Mouse (Mus musculus): ENCODE measurements around the gene Ptx4.
A peak's percentile ranks its signal among the peaks of the same experiment; 100 is the strongest.
"Not testable (repeated sequence)": the region's sequence is repeated elsewhere in the genome, so short reads cannot be mapped to it uniquely, and the experiment has no call there.

Ptx4 gene

DNA sequence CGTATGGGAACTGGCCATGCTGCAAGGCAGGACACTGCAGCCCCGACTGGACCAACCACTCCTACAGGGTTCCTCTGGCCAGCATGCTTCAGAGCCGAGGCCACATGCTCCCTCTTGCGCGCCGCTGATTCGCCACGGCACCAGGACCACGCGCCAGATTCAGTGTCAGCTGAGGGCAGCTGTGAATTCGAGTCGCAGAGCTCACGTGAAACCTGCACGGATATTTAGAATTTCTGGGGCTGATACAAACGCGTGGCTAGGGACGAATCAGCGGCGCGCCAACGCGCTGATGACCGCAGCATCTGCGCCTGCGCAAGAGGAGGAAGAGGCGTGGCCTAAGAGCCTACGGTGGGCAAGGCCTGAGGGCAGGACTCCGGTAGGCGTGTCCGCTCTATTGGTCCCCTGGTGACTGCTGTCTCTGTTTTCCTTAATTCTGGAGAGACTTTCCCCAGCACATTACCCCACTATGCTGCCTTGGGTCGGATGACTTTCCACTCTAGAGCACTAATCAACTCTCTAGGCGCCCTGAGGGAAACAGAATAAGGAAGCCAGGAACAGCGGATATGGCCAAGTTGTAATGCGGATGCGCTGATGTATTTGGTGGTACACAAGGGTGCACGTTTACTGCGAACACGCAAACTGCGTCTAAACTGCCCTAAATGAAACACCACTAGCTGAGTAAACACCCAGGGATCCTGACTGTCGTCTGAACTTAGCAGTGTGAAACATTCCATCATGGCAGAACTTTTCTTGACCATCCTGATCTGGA is 4.7 kb upstream of the Ptx4 start, which contains the start of gene Telo2:
TSS of gene Telo2 (minus strand) at position 304 of the 769 bp plus-strand sequence.
- peak; percentile 96 to 97 for DNase-seq

DNA sequence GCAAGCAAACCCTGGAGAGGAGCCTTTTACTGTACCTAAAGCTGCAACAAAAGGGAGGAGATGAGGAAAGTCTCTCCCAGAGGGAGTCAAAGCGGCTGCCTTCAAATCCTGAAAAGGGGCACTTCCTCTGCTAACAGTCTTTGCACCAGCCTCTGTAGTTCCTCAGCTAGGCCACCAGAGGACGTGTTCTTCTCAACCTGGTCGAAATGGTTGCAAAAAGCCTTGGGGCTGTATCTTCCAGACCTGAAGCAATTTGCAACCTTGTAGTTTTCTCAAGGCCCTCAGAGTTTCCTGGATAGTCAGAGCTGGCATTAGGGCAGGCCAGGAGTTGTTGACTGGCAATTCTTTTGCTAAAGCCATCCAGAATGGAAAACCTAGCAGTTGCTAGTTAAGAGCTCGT is 3.3 kb upstream of the Ptx4 start:
- DNase-seq: peak; percentile 24 to 46

DNA sequence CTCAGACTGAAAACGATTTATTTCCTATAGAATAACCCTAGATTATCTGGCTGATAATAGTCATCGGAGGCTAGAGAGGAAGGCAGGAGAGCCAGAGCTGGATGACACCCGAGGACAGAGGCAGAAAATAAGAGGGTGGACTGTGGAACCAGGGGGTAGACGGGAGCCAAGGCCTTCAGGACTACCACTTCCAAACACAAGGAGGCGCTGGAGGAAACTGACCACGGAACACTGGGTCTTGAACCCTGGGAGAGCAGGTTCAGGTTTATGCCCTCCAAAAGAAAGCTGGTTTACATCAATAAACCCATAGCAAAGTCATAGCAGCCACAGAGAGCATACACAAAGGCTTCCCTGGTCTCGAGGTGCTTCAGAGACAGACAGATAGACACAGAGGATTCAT is 3.4 kb downstream of the Ptx4 start:
- no peak for DNase-seq

DNA sequence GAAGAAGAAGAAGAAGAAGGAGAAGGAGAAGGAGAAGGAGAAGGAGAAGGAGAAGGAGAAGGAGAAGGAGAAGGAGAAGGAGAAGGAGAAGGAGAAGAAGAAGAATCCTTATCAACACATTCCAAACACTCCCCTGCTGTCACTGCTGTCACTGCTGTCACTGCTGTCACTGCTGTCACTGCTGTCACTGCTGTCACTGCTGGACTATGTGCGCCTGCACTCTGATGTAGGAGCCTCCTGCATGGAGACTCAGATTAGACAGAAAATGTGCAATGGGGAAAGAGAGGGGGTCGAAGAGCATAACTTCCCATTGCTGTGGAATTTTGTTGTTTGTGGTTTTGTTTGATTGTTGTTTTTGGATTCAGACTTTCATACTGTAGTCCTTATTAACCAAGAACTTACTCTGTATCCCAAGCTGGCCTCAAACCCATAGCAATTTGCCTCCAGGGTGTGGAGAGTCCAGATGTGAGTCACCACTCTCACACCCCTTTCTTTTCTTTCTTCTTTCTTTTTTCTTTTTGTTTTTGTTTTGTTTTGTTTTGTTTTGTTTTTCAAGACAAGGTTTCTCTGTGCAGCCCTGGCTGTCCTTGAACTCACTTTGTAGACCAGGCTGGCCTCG is 5.0 kb downstream of the Ptx4 start:
- not testable (repeated sequence) for DNase-seq

DNA sequence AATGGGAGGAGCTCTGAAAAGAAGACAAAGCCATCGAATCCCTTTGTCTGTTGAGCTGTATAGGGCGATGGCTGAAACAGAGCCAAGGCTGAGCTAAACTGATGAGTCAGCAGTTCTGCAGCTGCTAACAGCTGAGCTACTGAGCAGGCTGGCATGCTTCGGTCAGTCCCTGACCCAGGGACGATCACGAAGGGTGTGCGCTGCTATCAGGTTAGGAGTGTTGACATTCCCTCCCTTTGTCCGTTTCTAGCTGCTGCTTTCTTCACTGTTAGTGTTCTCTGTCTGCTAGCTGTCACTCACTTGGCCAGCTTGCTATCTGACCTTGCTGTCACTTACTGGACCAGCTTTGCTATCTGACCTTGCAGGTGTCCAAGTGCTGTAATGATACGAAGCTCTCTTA is 6.5 kb downstream of the Ptx4 start:
- no peak for DNase-seq

DNA sequence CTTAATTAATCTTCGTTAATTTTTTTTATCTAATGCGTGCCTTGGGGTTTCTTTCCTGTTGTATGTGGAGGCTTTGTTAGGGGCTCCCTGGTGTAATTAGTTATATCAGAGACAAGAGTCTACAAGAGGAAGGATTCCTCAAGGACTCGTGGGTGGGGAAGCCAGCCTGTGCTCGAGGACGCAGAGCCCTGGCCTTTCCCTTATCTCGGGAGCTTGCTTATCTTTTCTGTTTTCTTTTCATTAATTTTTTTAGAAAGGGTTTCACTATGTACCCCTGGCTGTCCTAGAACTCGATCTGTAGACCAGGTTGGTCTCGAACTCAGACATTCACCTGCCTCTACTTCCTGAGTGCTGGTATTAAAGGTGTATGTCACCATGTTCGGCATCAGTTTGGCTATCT is 7.1 kb downstream of the Ptx4 start:
- no peak for DNase-seq

GRCm38 (mm10) chr17:25130060-25130459 is 9.5 kb downstream of the Ptx4 start:
- no peak for DNase-seq

GRCm38 (mm10) chr17:25133275-25133698 is 12.7 kb downstream of the Ptx4 start, which contains the start of gene Clcn7:
Clcn7 (plus strand) TSS chr17:25133391.
- DNase-seq: peak; percentile 96 to 97

GRCm38 (mm10) chr17:25135622-25136021 is 15.1 kb downstream of the Ptx4 start:
- no peak for DNase-seq

DNA sequence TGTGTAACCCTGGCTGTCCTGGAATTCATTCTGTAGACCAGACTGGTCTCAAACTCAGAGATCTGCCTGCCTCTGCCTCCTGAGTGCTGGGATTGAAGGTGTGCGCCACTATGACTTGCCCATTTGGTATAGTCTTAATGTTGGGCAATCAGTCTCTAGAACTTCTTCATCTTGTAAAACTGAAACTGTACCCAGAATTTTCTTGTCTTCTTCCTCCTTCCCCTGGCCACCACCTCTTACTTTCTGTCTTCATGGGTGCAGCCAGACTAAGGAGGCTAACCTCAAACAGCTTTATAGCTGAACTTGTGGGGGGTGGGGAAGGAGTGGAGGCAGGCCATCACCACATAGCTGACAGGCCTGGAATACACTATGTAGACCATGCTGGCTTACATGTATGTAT is 18.2 kb downstream of the Ptx4 start:
- no peak for DNase-seq

GRCm38 (mm10) chr17:25139960-25140359 is 19.4 kb downstream of the Ptx4 start:
- peak; percentile 11 to 19 for DNase-seq

DNA sequence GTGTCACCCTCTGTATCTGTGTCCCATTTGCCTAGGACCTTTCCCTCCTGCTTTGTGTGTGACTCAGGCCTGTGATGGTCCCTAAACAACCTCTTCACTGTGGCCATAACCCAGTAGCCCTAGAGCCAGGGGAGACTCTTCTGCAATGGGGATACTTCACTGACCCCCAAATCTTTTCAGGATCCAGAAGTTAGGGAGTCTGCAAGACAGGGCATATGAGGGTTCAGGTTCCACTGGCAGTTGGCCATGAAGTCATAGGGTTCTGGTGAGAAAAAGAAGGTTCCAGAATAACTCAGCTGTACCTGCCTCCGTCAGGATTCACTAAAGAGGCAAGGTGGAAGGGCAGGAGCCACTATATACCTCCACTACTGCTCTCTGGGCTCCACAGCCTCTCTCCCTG is 41.6 kb downstream of the Ptx4 start, which contains the start of gene Ccdc154:
TSS of gene Ccdc154 (plus strand) at position 301 of the 400 bp plus-strand sequence.
- DNase-seq: no peak

GRCm38 (mm10) chr17:25163387-25163786 is 42.8 kb downstream of the Ptx4 start:
- no peak for DNase-seq

DNA sequence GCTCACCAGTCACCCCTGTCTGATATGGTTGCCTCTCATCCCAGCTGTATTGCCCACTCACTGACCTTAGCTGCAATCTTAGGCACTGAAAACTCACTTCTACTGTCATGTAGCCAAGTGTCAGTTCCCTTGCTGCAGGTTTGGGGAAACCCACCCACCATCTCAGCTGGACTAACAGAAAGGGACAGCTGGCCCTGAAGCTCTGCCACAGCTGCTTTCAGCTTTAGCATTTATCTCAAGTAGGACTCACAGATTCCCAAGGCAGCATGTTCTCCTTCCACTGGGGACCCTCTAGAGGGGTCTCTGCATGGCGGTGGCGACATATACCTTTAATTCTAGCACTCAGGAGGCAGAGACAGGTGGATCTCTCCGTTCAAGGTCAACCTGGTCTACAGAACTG is 44.2 kb downstream of the Ptx4 start:
- DNase-seq: no peak

GRCm38 (mm10) chr17:25165970-25166671 is 45.6 kb downstream of the Ptx4 start:
- no peak for DNase-seq

GRCm38 (mm10) chr17:25169706-25170105 is 49.1 kb downstream of the Ptx4 start:
- no peak for DNase-seq

GRCm38 (mm10) chr17:25172558-25172957 is 52.0 kb downstream of the Ptx4 start:
- no peak for DNase-seq

Measured in cerebellum, postnatal 14 days (tissue).